Mouse (Mus musculus) spleen, postnatal 10 days (tissue): ENCODE results near the gene Car6.

Source experiments
- DNase-seq, 2 experiments: peaks; one replicate each; pipeline ENCODE4 v3.0.0; 2021 to 2022; ENCODE audit warnings: low spot score in 2 of 2

The Car6 gene

GRCm38 (mm10) chr4:150229747-150230390, 28.7 kb upstream of the Car6 start:
- no peak for DNase-seq

DNA sequence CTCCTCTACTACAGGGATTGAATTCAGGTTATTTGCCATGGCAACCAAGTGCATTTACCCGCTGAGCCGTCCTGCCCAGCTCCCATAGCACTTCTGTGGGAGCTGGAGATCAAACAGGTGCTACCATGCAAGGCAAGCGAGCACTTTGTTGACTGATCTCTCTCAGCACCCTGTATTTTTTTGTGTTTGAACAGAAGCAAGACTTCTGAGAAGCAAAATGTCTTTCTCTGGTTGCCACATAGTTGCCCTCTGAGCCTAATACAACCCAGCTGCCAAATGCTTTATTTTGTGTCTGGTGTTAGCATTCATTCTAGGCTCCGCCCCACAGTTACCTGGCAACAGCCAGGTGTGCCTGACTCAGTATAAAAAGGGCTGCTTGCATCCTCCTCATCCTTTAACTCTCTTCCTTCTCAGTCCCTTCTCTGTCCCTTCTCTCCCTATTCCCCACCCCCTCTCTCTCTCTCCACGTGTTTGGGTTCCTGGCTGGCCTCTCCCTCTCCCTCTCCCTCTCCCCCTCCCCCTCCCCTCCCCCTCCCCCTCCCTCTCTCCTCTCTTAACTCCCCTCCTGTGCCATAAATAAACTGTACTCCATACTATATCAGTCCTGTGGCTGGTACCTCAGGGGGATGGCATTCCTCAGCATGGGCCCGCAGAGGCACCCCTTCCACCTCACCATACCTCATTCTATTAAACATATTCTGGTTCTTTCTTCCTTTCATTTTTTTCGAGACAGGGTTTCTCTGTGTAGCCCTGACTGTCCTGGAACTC, 27.6 kb upstream of the Car6 start:
- DNase-seq: no peak

DNA sequence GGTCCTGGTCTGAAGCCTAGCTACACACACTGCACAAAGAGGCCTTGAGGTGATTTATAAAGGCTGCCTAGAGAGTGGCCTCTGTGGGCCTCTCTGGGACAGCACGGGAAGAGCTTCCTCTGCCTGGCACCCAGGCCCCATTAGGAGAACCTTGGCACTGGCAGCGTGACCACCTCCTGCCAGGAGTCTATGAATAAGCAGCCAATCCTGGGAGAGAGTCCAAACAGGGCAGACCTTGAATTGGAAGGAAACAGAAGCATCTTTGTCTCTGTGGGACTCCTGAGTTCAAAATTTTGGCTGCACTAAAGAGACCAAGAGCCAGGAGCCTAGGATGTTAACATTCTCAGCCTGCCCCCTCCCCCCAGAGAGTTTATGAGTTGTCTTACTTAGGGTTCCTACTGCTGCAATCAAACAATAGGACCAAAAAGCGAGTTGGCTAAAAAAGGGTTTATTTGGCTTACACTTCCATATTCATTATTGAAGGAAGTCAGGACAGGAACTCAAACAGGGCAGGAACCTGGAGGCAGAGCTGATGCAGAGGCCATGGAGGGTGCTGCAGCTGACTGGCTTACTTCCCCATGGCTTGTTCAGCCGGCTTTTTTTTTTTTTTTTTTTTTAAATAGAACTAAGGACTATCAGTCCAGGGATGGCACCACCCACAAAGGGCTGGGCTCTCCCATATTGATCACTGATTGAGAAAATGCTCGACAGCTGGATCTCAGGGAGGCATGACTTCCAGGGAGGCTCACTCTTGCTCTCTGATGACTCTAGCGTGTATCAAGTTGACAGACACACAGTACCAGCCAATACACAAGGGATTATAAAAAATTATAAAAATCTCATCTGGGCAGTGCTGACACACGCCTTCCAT, 25.9 kb upstream of the Car6 start:
- no peak for DNase-seq

GRCm38 (mm10) chr4:150225700-150226099, 24.6 kb upstream of the Car6 start:
- DNase-seq: no peak

GRCm38 (mm10) chr4:150223830-150224229, 22.7 kb upstream of the Car6 start:
- DNase-seq: no peak

- DNase-seq: no peak
Measured at GRCm38 (mm10) chr4:150221017-150221640, 20.0 kb upstream of the Car6 start.

DNA sequence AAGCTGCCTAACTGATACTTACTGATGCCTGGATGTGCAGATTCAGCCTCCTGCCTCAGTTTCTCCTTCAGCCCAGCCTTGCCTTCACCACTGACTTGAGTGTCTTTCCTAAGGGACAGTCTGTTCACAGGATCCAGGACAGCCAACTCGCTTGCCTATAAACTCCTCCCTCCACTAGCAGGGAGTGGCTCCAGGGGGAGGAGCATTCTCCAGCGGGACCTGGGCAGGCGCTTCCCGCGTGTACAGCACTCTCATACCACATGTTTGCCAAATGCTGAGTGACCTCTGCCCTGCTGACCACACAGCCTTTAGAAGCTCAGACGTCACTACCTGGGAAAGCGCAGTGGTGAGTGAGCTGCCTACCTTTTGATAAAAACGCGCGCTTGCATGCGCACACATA, 19.5 kb upstream of the Car6 start:
- DNase-seq: no peak

DNA sequence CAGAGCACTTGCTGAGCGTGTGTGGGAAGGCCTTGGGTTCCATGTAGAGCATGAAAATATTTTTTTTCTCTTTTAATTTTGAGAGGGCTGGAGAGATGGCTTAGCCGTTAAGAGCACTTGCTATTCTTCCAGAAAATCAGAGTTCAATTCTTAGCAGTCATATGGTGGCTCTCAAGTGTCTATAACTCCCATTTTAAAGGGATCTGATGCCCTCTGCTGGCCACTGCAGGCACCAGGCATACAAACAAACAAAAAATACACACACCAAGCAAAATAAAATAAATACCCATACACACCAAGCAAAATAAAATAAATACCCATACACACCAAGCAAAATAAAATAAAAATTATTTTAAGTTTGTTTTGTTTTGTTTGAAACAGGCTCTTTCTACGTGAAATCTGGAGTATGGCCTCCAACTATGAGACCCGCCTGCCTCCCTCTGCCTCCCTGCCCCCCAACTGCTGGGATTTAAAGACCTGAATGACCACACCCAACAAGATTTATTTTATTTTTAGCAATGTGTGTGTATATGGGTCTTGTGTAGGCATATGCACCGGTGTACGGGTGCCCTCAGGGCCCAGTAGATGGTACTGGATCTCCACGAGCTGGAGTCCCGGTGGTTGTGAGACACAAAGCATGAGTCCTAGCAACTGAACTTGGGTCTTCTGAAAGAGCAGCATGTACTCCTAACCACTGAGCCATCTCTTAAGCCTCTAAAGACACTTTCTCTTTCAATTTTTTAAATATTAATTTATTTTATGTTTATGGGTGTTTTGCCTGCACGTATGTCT, 18.6 kb upstream of the Car6 start:
- DNase-seq: peak in 1 of 2 experiments; percentile 76

GRCm38 (mm10) chr4:150217935-150218334, 16.8 kb upstream of the Car6 start:
- DNase-seq: no peak

- DNase-seq: no peak
Measured at GRCm38 (mm10) chr4:150217042-150217554, 16.0 kb upstream of the Car6 start.

DNA sequence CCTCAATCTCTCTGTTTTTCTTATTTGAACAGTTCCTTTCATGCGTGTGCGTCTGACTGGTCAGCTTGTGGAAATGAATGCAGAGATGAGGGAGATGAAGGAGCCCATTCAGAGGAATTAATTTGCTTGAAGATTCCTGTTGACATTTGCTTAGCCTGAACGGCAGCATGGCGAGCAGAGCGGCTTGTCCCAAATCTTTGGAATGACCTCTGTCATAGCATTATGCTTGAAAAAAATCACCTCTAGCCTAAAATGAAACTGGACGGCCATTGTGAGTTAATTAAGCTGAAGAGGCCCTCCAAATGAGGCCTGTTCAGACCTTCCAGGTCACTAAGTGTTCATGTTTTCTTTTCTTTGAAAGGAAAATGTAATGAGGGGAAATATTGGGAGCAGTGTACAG, 15.3 kb upstream of the Car6 start:
- no peak for DNase-seq

GRCm38 (mm10) chr4:150213910-150214309, 12.8 kb upstream of the Car6 start:
- DNase-seq: no peak

DNA sequence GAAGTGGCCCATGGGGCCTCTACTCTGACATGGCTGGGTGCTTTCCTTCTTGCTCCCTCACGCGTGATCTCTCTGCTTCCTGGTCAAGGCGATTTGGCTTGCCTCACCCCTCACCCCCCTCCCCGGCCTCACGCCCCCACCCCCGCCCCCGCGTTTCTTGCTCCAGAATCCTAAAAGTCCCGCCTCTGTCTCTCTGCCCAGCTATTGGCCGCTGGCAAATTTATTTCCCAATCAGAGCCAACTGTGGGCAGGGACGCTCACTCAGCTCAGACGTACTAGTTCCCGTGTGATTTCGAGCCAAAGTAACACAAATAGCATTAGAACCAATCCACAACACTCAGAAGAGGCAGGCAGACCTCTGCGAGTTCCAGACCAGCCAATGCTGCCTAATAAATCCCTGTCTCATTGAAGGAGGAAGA, 11.4 kb upstream of the Car6 start:
- DNase-seq: peak; percentile 23 to 51

GRCm38 (mm10) chr4:150211930-150212552, 10.9 kb upstream of the Car6 start:
- DNase-seq: no peak

DNA sequence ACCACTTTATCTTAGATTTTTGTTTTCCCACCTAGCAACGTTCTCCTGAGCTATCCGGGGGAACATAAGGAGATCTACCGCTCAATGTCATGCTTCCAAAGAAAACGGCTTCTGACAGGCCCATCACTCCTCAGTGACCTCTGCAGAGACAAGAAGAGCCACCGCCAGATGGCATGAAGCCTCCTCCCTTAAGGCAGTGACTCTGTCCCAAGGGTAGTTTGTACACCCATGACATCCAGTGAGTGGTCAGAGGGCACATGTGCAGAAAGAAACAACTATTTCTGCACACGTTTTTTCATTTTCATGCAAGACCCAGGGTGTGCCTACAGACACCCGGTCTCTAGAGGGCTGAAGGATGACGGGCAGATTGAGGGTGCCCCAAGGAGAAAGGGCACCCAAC, 9.2 kb upstream of the Car6 start:
- DNase-seq: no peak

GRCm38 (mm10) chr4:150209751-150210150, 8.6 kb upstream of the Car6 start:
- no peak for DNase-seq

GRCm38 (mm10) chr4:150204877-150205276, 3.7 kb upstream of the Car6 start:
- DNase-seq: no peak

GRCm38 (mm10) chr4:150202702-150203101, 1.6 kb upstream of the Car6 start:
- DNase-seq: peak in 1 of 2 experiments; percentile 34

GRCm38 (mm10) chr4:150198268-150198667, 2.9 kb downstream of the Car6 start:
- no peak for DNase-seq

DNA sequence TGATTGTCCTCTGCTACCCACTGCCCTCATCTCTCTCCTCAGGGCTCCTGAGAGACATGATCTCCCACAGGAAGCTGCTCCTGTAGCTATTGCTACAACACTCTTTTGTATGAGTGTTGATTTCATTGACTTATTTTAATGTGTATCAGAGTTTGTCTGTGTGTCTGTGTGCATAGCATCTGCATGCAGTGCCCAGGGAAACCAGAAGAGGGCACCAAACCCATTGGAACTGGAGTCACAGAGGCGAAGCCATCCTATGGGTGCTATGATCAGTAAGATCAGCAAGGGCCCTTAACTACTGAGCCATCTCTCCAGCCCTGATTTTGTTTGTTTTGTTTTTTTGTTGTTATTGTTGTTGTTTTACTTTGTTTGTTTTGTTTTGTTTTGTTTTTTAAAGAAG, 7.2 kb downstream of the Car6 start:
- DNase-seq: peak; percentile 50 to 78
